Mouse (Mus musculus) MEL (cell line): Measurements from ENCODE around the gene Krtap20-2. TPM values are rescaled to one million over a fixed set of nuclear protein-coding genes. Genes with fewer than 3 reads are reported as not detected.

ENCODE experiments used
- DNase-seq: peaks from one replicate; pipeline ENCODE4 v3.0.0; 2011; ENCODE audit warnings: low read depth, low spot score
- H3K27ac ChIP-seq: 2 replicates; pipeline ENCODE4 v1.5.1; 2012; ENCODE audit warnings: low read depth, mild to moderate bottlenecking, control low read depth, low read length, moderate library complexity; ENCODE audit not compliant: control insufficient read depth
- H3K27me3 ChIP-seq, 2 experiments: fragments of 150-350 bp in 1 of 2; sonication (generic) in 1 of 2; 2 replicates each; pipeline ENCODE4 v1.6.1; 2012; ENCODE audit warnings: low read length in 2 of 2, mild to moderate bottlenecking in 2 of 2, improper control_type of control experiment in 1 of 2, moderate library complexity in 1 of 2; ENCODE audit not compliant: insufficient read depth in 2 of 2, control insufficient read depth in 1 of 2
- H3K36me3 ChIP-seq, 2 experiments: 2 replicates each; pipeline ENCODE4 v1.6.1; 2012 to 2014; ENCODE audit warnings: low read length in 2 of 2, improper control_type of control experiment in 1 of 2, inconsistent platforms in 1 of 2, mild to moderate bottlenecking in 1 of 2; ENCODE audit not compliant: insufficient read depth in 2 of 2, control insufficient read depth in 1 of 2
- H3K4me1 ChIP-seq, 2 experiments: fragments of 150-350 bp in 1 of 2; sonication (generic) in 1 of 2; 2 replicates each; pipeline ENCODE4 v1.6.1; 2012; ENCODE audit warnings: low read length in 2 of 2, improper control_type of control experiment in 1 of 2, mild to moderate bottlenecking in 1 of 2; ENCODE audit not compliant: insufficient read depth in 2 of 2, control insufficient read depth in 1 of 2
- H3K4me3 ChIP-seq, 2 experiments: fragments of 150-350 bp in 1 of 2; sonication (generic) in 1 of 2; 2 replicates each; pipeline ENCODE4 v1.5.1; 2012; ENCODE audit warnings: low read depth in 2 of 2, low read length in 2 of 2, mild to moderate bottlenecking in 2 of 2, moderate library complexity in 2 of 2, control low read depth in 1 of 2, improper control_type of control experiment in 1 of 2; ENCODE audit not compliant: control insufficient read depth in 1 of 2, insufficient read depth in 1 of 2
- H3K79me2 ChIP-seq: 2 replicates; pipeline ENCODE4 v1.6.1; 2012; ENCODE audit warnings: mild to moderate bottlenecking, low read length, moderate library complexity; ENCODE audit not compliant: control insufficient read depth, poor library complexity, insufficient read depth
- H3K9ac ChIP-seq: 2 replicates; pipeline ENCODE4 v1.6.1; 2012; ENCODE audit warnings: low read depth, mild to moderate bottlenecking, control low read depth, low read length, moderate library complexity; ENCODE audit not compliant: control insufficient read depth, poor library complexity, severe bottlenecking
- H3K9me3 ChIP-seq: fragments of 150-350 bp; sonication (generic); replicated peaks from 2 replicates; pipeline ENCODE4 v1.6.1; 2012; ENCODE audit warnings: mild to moderate bottlenecking, low read length, improper control_type of control experiment, moderate library complexity; ENCODE audit not compliant: insufficient read depth
- BHLHE40 ChIP-seq: IDR thresholded peaks from 2 replicates; pipeline ENCODE4 v1.6.1; 2012; ENCODE audit warnings: low read depth, mild to moderate bottlenecking, inconsistent platforms, low read length, improper control_type of control experiment, borderline replicate concordance
- CTCF ChIP-seq, 3 experiments: IDR thresholded peaks in 2 of 3; conservative IDR thresholded peaks in 1 of 3; 2 replicates each; pipeline ENCODE4 v1.5.1; 2011 to 2012; ENCODE audit warnings: low read length in 3 of 3, low read depth in 2 of 3, mild to moderate bottlenecking in 2 of 3, improper control_type of control experiment in 1 of 3, inconsistent platforms in 1 of 3, mixed read lengths in 1 of 3, moderate library complexity in 1 of 3; ENCODE audit not compliant: control insufficient read depth in 1 of 3, insufficient read depth in 1 of 3, poor library complexity in 1 of 3, severe bottlenecking in 1 of 3
- E2F4 ChIP-seq: IDR thresholded peaks from 2 replicates; pipeline ENCODE4 v1.6.1; 2011; ENCODE audit warnings: low read depth, low read length, improper control_type of control experiment, borderline replicate concordance
- GABPA ChIP-seq: IDR thresholded peaks from 2 replicates; pipeline ENCODE4 v1.6.1; 2012; ENCODE audit warnings: low read depth, mild to moderate bottlenecking, inconsistent platforms, low read length, improper control_type of control experiment, moderate library complexity
- JUND ChIP-seq: IDR thresholded peaks from 2 replicates; pipeline ENCODE4 v1.6.1; 2011; ENCODE audit warnings: low read depth, mild to moderate bottlenecking, improper control_type of control experiment, low read length
- MEF2A ChIP-seq: IDR thresholded peaks from 2 replicates; pipeline ENCODE4 v1.6.1; 2014; ENCODE audit warnings: low read depth, mild to moderate bottlenecking, inconsistent platforms, low read length, improper control_type of control experiment; ENCODE audit not compliant: poor library complexity, insufficient replicate concordance, severe bottlenecking; ENCODE audit errors: extremely low read depth
- NRF1 ChIP-seq: IDR thresholded peaks from 2 replicates; pipeline ENCODE4 v1.6.1; 2014; ENCODE audit warnings: low read depth, mild to moderate bottlenecking, inconsistent platforms, low read length, improper control_type of control experiment, moderate library complexity; ENCODE audit not compliant: poor library complexity, insufficient read depth, severe bottlenecking
- POLR2A ChIP-seq, 2 experiments: IDR thresholded peaks; 2 replicates each; pipeline ENCODE4 v1.6.1; 2011 to 2012; ENCODE audit warnings: low read length in 2 of 2, mild to moderate bottlenecking in 2 of 2, control low read depth in 1 of 2, improper control_type of control experiment in 1 of 2, low read depth in 1 of 2, moderate library complexity in 1 of 2; ENCODE audit not compliant: control insufficient read depth in 1 of 2, insufficient read depth in 1 of 2, poor library complexity in 1 of 2
- POLR2AphosphoS2 ChIP-seq: IDR thresholded peaks from 2 replicates; pipeline ENCODE4 v1.6.1; 2011; ENCODE audit warnings: low read length, improper control_type of control experiment
- UBTF ChIP-seq: IDR thresholded peaks from 2 replicates; pipeline ENCODE4 v1.6.1; 2012; ENCODE audit warnings: low read depth, mild to moderate bottlenecking, inconsistent platforms, low read length, improper control_type of control experiment, moderate library complexity, borderline replicate concordance; ENCODE audit not compliant: insufficient read depth
- polyA plus RNA-seq, 2 experiments: library from polyadenylated mRNA; stranded (reverse) in 1 of 2; unstranded in 1 of 2; fragments of >175 nt in 1 of 2; fragments of >200 nt in 1 of 2; gene quantifications; 2 replicates each; pipeline versions ENCODE4 v1.2.1 to v1.2.4; 2012; ENCODE audit warnings: low replicate concordance in 2 of 2, low read depth in 1 of 2; ENCODE audit not compliant: insufficient read length in 2 of 2, insufficient read depth in 1 of 2, missing spikeins in 1 of 2
- total RNA-seq: library from RNA; depleted of rRNA; stranded (reverse); fragments of 300-350 nt; gene quantifications from 2 replicates; pipeline ENCODE4 v1.2.3, GENCODE M21; 2012; rRNA removed

Gene Krtap20-2
- total and polyA plus RNA-seq, 3 experiments: not detected

DNA sequence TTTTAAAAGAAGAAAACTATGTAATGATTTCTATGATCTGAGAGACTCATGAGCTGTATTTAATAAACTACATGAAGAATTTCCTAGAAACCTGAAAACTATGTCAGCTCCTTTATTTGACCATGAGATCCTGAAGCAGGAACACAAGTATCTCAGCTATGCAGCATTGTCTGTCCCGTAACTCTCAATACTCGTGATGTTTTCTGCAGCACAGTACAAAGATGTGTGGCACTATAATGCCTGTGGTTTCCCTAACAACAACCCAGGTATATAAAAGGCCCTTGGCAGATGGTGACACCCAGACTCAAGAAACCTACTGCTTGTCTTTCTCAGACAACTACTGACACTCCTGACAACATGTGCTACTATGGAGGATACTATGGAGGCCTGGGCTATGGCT, 31.2 kb upstream of the Krtap20-2 start, which contains the start of gene 1110057P08Rik:
1110057P08Rik (plus strand) TSS at position 301 of the 400 bp plus-strand sequence.
- no peak for DNase-seq
- TF ChIP-seq POLR2AphosphoS2 (no peak), BHLHE40 (no peak), MEF2A (no peak), JUND (no peak), E2F4 (no peak), POLR2A (IDR thresholded peaks at IDR 0.05; ENCODE audit: control insufficient read depth in 1 of 2, insufficient read depth in 1 of 2, low read depth in 1 of 2, low read length in 2 of 2, poor library complexity in 1 of 2) (no peak), UBTF (no peak), NRF1 (no peak)
- TF ChIP-seq, all 39 proteins: peak for 0
- Histone ChIP-seq H3K36me3 (no peaks in the 10 kb centered on the region), H3K79me2 (no peaks in the 10 kb centered on the region), H3K4me3 (no peak within 1 kb of the TSS), H3K9ac (no peak within 1 kb of the TSS), H3K27ac (no peak within 1 kb of the TSS), H3K4me1 (no peaks in the 10 kb centered on the region), H3K27me3 (no peaks in the 10 kb centered on the region), H3K9me3 (no peaks in the 10 kb centered on the region)

GRCm38 (mm10) chr16:89188621-89189020, 17.0 kb upstream of the Krtap20-2 start:
- Histone ChIP-seq H3K27me3 (no peaks in the 10 kb centered on the region), H3K36me3 (no peaks in the 10 kb centered on the region), H3K9me3 (no peaks in the 10 kb centered on the region), H3K27ac (no peak overlapping the region), H3K4me1 (no peaks in the 10 kb centered on the region), H3K4me3 (no peak overlapping the region), H3K79me2 (no peaks in the 10 kb centered on the region), H3K9ac (no peak overlapping the region)
- TF ChIP-seq GABPA: no peak
- no peak for TF ChIP-seq CTCF (IDR thresholded peaks at IDR 0.05 in 2 of 3, conservative IDR thresholded peaks at IDR 0.05 in 1 of 3; ENCODE audit: control insufficient read depth in 1 of 3, insufficient read depth in 1 of 3, low read depth in 2 of 3, low read length in 3 of 3, poor library complexity in 1 of 3, severe bottlenecking in 1 of 3)
- DNase-seq: no peak

Other genes with a start within 250 kb of the Krtap20-2 start
- gene Krtap16-3, start 243.0 kb upstream of the Krtap20-2 start, total RNA-seq: not detected in 2 replicates
- gene Krtap16-3, start 243.0 kb upstream of the Krtap20-2 start, polyA plus RNA-seq: not detected
- not detected in 2 replicates for gene Krtap22-2, start 195.1 kb upstream of the Krtap20-2 start, total RNA-seq
- not detected for gene Krtap22-2, start 195.1 kb upstream of the Krtap20-2 start, polyA plus RNA-seq
- gene Gm10229, start 190.6 kb upstream of the Krtap20-2 start, total RNA-seq: not detected in 2 replicates
- gene Gm10229, start 190.6 kb upstream of the Krtap20-2 start, polyA plus RNA-seq: not detected
- not detected in 2 replicates for gene Krtap6-1, start 174.2 kb upstream of the Krtap20-2 start, total RNA-seq
- gene Krtap6-1, start 174.2 kb upstream of the Krtap20-2 start, polyA plus RNA-seq: not detected
- gene Gm10228, start 164.4 kb upstream of the Krtap20-2 start, total RNA-seq: not detected in 2 replicates
- gene Gm10228, start 164.4 kb upstream of the Krtap20-2 start, polyA plus RNA-seq: not detected
- not detected in 2 replicates for gene Krtap6-5, start 158.0 kb upstream of the Krtap20-2 start, total RNA-seq
- not detected for gene Krtap6-5, start 158.0 kb upstream of the Krtap20-2 start, polyA plus RNA-seq
- gene 1110025L11Rik, start 141.9 kb upstream of the Krtap20-2 start, total RNA-seq: not detected in 2 replicates
- not detected for gene 1110025L11Rik, start 141.9 kb upstream of the Krtap20-2 start, polyA plus RNA-seq
- not detected in 2 replicates for gene Krtap6-3, start 121.8 kb upstream of the Krtap20-2 start, total RNA-seq
- not detected for gene Krtap6-3, start 121.8 kb upstream of the Krtap20-2 start, polyA plus RNA-seq
- gene Gm6358, start 65.0 kb upstream of the Krtap20-2 start, total RNA-seq: not detected in 2 replicates
- not detected for gene Gm6358, start 65.0 kb upstream of the Krtap20-2 start, polyA plus RNA-seq
- gene Gm10061, start 54.8 kb upstream of the Krtap20-2 start, total RNA-seq: not detected in 2 replicates
- gene Gm10061, start 54.8 kb upstream of the Krtap20-2 start, polyA plus RNA-seq: not detected
- gene Gm9789, start 47.9 kb upstream of the Krtap20-2 start, total RNA-seq: not detected in 2 replicates
- not detected for gene Gm9789, start 47.9 kb upstream of the Krtap20-2 start, polyA plus RNA-seq
- not detected in 2 replicates for gene Gm7735, start 36.4 kb upstream of the Krtap20-2 start, total RNA-seq
- gene Gm7735, start 36.4 kb upstream of the Krtap20-2 start, polyA plus RNA-seq: not detected
- not detected in 2 replicates for gene 1110057P08Rik, start 31.1 kb upstream of the Krtap20-2 start, total RNA-seq
- not detected for gene 1110057P08Rik, start 31.1 kb upstream of the Krtap20-2 start, polyA plus RNA-seq
- not detected in 2 replicates for gene Krtap21-1, start 198.0 kb downstream of the Krtap20-2 start, total RNA-seq
- gene Krtap21-1, start 198.0 kb downstream of the Krtap20-2 start, polyA plus RNA-seq: not detected
- not detected in 2 replicates for gene Krtap6-2, start 214.2 kb downstream of the Krtap20-2 start, total RNA-seq
- gene Krtap6-2, start 214.2 kb downstream of the Krtap20-2 start, polyA plus RNA-seq: not detected